Mouse (Mus musculus): ENCODE data around the gene Cdk4. TPM values are rescaled to one million over a fixed set of nuclear protein-coding genes. Genes with fewer than 3 reads are reported as not detected.
"Not testable (repeated sequence)": the region's sequence is repeated elsewhere in the genome, so short reads cannot be mapped to it uniquely, and the experiment has no call there.

Cdk4 gene
- polyA plus RNA-seq, 1 experiment = 619 TPM

- Histone ChIP-seq H3K27me3 (ENCODE audit: control insufficient read depth, insufficient read depth, low read length, poor library complexity, severe bottlenecking) (no peaks in the 10 kb centered on the region), H3K4me1 (ENCODE audit: control insufficient read depth, insufficient read depth, low read length) (no peaks in the 10 kb centered on the region), H3K27ac (ENCODE audit: insufficient read depth, low read length) (no peak overlapping the region), H3K9me3 (replicated peaks; ENCODE audit: control insufficient read depth, insufficient read depth, low read length, poor library complexity, severe bottlenecking) (no peaks in the 10 kb centered on the region), H3K9ac (ENCODE audit: low read depth, poor library complexity, severe bottlenecking) (peak overlapping the region; percentile 90), H3K4me3 (ENCODE audit: low read depth, low read length) (peak overlapping the region; percentile 63), H3K36me3 (ENCODE audit: control insufficient read depth, insufficient read depth, low read length, poor library complexity, severe bottlenecking) (peaks cover 5% of the 10 kb centered on the region)
- TF ChIP-seq EP300 (IDR thresholded peaks at IDR 0.05; ENCODE audit: insufficient read depth, low read depth, low read length) (no peak), CTCF (IDR thresholded peaks at IDR 0.05; ENCODE audit: low read depth, low read length) (no peak), POLR2A (IDR thresholded peaks at IDR 0.05; ENCODE audit: insufficient read depth, low read length) (no peak)
Measured at GRCm38 (mm10) chr10:127059174-127059967, 4.0 kb upstream of the Cdk4 start.

DNA sequence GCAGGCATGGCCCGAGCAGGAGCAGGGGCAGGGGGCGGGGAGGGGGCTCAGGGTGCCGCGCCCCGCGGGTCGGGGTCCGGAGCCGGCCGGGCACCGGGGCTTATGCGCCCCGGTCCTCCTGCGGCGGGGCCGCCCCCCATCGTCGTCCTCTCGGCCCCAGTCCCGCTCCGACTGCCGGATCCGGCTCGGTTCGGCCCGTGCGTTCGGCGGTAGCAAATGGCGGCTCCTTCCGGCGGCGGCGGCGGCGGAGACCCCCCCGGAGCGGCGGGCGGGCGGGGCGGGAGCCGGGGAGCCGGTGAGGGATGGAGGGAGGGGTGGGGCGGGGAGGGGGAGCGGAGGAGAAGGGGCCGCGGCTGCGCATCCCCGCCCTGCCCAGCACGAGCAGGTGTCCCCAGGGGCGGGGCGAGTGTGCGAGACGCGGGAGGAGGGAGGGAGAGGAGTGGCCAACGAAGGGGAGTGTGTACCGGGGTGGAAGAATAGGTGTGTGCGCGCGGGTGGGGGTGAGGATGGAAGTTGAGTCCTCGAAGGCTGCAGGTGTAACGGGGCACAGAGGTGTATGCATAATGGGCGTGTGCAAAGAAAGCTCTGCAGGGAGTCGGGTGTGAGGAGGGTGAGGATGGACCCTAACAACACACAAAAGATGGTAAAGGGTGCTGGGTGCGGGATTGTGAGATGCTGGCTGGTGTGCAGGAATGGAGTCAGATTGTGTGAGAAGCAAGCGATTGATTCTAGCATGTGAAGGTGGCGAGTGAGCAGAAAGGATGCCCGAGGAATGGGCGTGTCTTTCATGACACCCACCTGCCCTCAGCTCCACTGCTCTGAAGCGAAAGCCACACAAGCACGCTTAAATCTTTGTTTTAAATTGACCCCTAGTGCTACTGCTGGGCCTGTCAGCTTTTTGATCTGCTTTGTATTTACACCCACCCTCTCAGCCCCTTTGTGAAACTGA lies 3.1 kb upstream of the Cdk4 start, which contains the start of gene March9:
March9 (minus strand) TSS at position 217 of the 949 bp plus-strand sequence.
- TF ChIP-seq EP300 (IDR thresholded peaks at IDR 0.05; ENCODE audit: insufficient read depth, low read depth, low read length) (0 out of 2 replicates have a peak, but pooled peaks have one; percentile 6), CTCF (IDR thresholded peaks at IDR 0.05; ENCODE audit: low read depth, low read length) (no peak)
- H3K9me3 ChIP-seq (replicated peaks; ENCODE audit: control insufficient read depth, insufficient read depth, low read length, poor library complexity, severe bottlenecking) = no peaks in the 10 kb centered on the region
- 0 out of 2 replicates have a peak within 1 kb of the TSS, but pooled peaks have one; percentile 3 for H3K27ac ChIP-seq (ENCODE audit: insufficient read depth, low read length)
- H3K4me1 ChIP-seq (ENCODE audit: control insufficient read depth, insufficient read depth, low read length) = peaks cover 2% of the 10 kb centered on the region
- H3K27me3 ChIP-seq (ENCODE audit: control insufficient read depth, insufficient read depth, low read length, poor library complexity, severe bottlenecking) = no peaks in the 10 kb centered on the region
- H3K9ac ChIP-seq (ENCODE audit: low read depth, poor library complexity, severe bottlenecking) = peak within 1 kb of the TSS; percentile 90
- peaks cover 12% of the 10 kb centered on the region for H3K36me3 ChIP-seq (ENCODE audit: control insufficient read depth, insufficient read depth, low read length, poor library complexity, severe bottlenecking)
- peak within 1 kb of the TSS; percentile 64 for H3K4me3 ChIP-seq (ENCODE audit: low read depth, low read length)

DNA sequence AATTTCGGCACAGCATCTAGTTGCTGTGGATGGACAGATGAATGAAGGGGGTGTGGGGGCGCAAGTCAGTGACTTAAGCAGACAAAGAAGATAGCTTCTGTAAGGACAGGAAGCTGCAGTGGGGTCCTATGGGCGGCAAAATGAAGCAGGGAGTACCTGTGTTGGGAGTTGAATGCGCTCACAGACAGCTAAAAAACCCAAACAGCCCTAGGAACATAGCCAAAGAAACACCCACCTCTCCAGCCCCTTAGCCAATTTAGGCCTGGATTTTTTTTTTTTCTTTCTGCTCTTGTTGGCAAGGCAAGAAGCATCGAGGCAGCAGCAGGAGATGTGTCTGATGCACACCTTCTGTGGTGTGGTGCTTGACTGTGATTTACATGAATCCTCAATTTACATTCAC lies 2.2 kb upstream of the Cdk4 start:
- no peaks in the 10 kb centered on the region for H3K27me3 ChIP-seq (ENCODE audit: control insufficient read depth, insufficient read depth, low read length, poor library complexity, severe bottlenecking)
- no peaks in the 10 kb centered on the region for H3K9me3 ChIP-seq (replicated peaks; ENCODE audit: control insufficient read depth, insufficient read depth, low read length, poor library complexity, severe bottlenecking)
- no peak overlapping the region for H3K27ac ChIP-seq (ENCODE audit: insufficient read depth, low read length)
- TF ChIP-seq POLR2A (IDR thresholded peaks at IDR 0.05; ENCODE audit: insufficient read depth, low read length) (no peak), CTCF (IDR thresholded peaks at IDR 0.05; ENCODE audit: low read depth, low read length) (no peak), EP300 (IDR thresholded peaks at IDR 0.05; ENCODE audit: insufficient read depth, low read depth, low read length) (no peak)
- no peak overlapping the region for H3K4me3 ChIP-seq (ENCODE audit: low read depth, low read length)
- H3K9ac ChIP-seq (ENCODE audit: low read depth, poor library complexity, severe bottlenecking) = 0 out of 2 replicates have a peak overlapping the region, but pooled peaks have one; percentile 9
- peaks cover 19% of the 10 kb centered on the region for H3K36me3 ChIP-seq (ENCODE audit: control insufficient read depth, insufficient read depth, low read length, poor library complexity, severe bottlenecking)
- peaks cover 2% of the 10 kb centered on the region for H3K4me1 ChIP-seq (ENCODE audit: control insufficient read depth, insufficient read depth, low read length)

GRCm38 (mm10) chr10:127061513-127061912 lies 1.8 kb upstream of the Cdk4 start:
- H3K27ac ChIP-seq (ENCODE audit: insufficient read depth, low read length) = no peak overlapping the region
- H3K4me3 ChIP-seq (ENCODE audit: low read depth, low read length) = no peak overlapping the region
- H3K36me3 ChIP-seq (ENCODE audit: control insufficient read depth, insufficient read depth, low read length, poor library complexity, severe bottlenecking) = peaks cover 18% of the 10 kb centered on the region
- no peak for TF ChIP-seq CTCF (IDR thresholded peaks at IDR 0.05; ENCODE audit: low read depth, low read length)
- TF ChIP-seq POLR2A (IDR thresholded peaks at IDR 0.05; ENCODE audit: insufficient read depth, low read length) = no peak
- TF ChIP-seq EP300 (IDR thresholded peaks at IDR 0.05; ENCODE audit: insufficient read depth, low read depth, low read length) = no peak
- no peaks in the 10 kb centered on the region for H3K27me3 ChIP-seq (ENCODE audit: control insufficient read depth, insufficient read depth, low read length, poor library complexity, severe bottlenecking)
- no peak overlapping the region for H3K9ac ChIP-seq (ENCODE audit: low read depth, poor library complexity, severe bottlenecking)
- peaks cover 2% of the 10 kb centered on the region for H3K4me1 ChIP-seq (ENCODE audit: control insufficient read depth, insufficient read depth, low read length)
- H3K9me3 ChIP-seq (replicated peaks; ENCODE audit: control insufficient read depth, insufficient read depth, low read length, poor library complexity, severe bottlenecking) = no peaks in the 10 kb centered on the region

GRCm38 (mm10) chr10:127062101-127062500 lies 1.2 kb upstream of the Cdk4 start:
- not testable (repeated sequence) for H3K27ac ChIP-seq (ENCODE audit: insufficient read depth, low read length); H3K4me1 ChIP-seq (ENCODE audit: control insufficient read depth, insufficient read depth, low read length); H3K4me3 ChIP-seq (ENCODE audit: low read depth, low read length); H3K9me3 ChIP-seq (replicated peaks; ENCODE audit: control insufficient read depth, insufficient read depth, low read length, poor library complexity, severe bottlenecking); H3K9ac ChIP-seq (ENCODE audit: low read depth, poor library complexity, severe bottlenecking); H3K27me3 ChIP-seq (ENCODE audit: control insufficient read depth, insufficient read depth, low read length, poor library complexity, severe bottlenecking)
- H3K36me3 ChIP-seq (ENCODE audit: control insufficient read depth, insufficient read depth, low read length, poor library complexity, severe bottlenecking) = peaks cover 24% of the 10 kb centered on the region
